Mouse (Mus musculus) forebrain, postnatal 0 days (tissue): ENCODE measurements around the gene Camta1. TPM values are rescaled to one million over a fixed set of nuclear protein-coding genes. Genes with fewer than 3 reads are reported as not detected.

ENCODE experiments used
- ATAC-seq: fragments of 200-750 bp; cut with Nextera tagmentation; 2 replicates; pipeline ENCODE4 v1.8.0; 2017; ENCODE audit warnings: mild to moderate bottlenecking, moderate library complexity
- DNase-seq: peaks from one replicate; pipeline ENCODE4 v3.0.0-alpha.2; 2015
- H3K27ac ChIP-seq: fragments of 300-500 bp; sonication (generic); 2 replicates; pipeline ENCODE4 v1.5.1; 2014; ENCODE audit warnings: low read depth, mild to moderate bottlenecking, antibody characterized with exemption, low read length, moderate library complexity, mixed read lengths
- H3K27me3 ChIP-seq: fragments of 300-500 bp; sonication (generic); 2 replicates; pipeline ENCODE4 v1.6.1; 2014; ENCODE audit warnings: mild to moderate bottlenecking, low read length, mixed read lengths; ENCODE audit not compliant: insufficient read depth
- H3K36me3 ChIP-seq: fragments of 300-500 bp; sonication (generic); 2 replicates; pipeline ENCODE4 v1.6.1; 2014; ENCODE audit warnings: mild to moderate bottlenecking, moderate library complexity; ENCODE audit not compliant: insufficient read depth
- H3K4me1 ChIP-seq: fragments of 300-500 bp; sonication (generic); 2 replicates; pipeline ENCODE4 v1.6.1; 2014; ENCODE audit warnings: antibody characterized with exemption; ENCODE audit not compliant: insufficient read depth
- H3K4me2 ChIP-seq: fragments of 300-500 bp; sonication (generic); 2 replicates; pipeline ENCODE4 v1.6.1; 2014; ENCODE audit warnings: low read depth, mild to moderate bottlenecking, moderate library complexity
- H3K4me3 ChIP-seq: fragments of 300-500 bp; sonication (generic); 2 replicates; pipeline ENCODE4 v1.5.1; 2014; ENCODE audit warnings: low read depth, low read length, mixed read lengths
- H3K9ac ChIP-seq: fragments of 300-500 bp; sonication (generic); 2 replicates; pipeline ENCODE4 v1.6.1; 2014; ENCODE audit warnings: mild to moderate bottlenecking
- H3K9me3 ChIP-seq: fragments of 300-500 bp; sonication (generic); 2 replicates; pipeline ENCODE4 v1.6.1; 2016; ENCODE audit warnings: low read length
- CTCF ChIP-seq: sonication (generic); IDR thresholded peaks from 2 replicates; pipeline ENCODE4 v1.5.1; 2016; ENCODE audit warnings: antibody characterized with exemption, control low read depth, low read depth
- WGBS: fragments of 180-500 bp; shearing (Covaris S2); extraction: QIAGEN DNeasy Blood & Tissue Kit; methylation state at CpG from one replicate; pipeline ENCODE4 v1.1.7; 2014; 5-methylcytosine and 5-hydroxymethylcytosine counted together
- polyA plus RNA-seq: library from polyadenylated mRNA; unstranded; fragments of >200 nt; fragmentation: Nextera tagmentation; extraction: Ambion mirVana; gene quantifications from 2 replicates; pipeline ENCODE4 v1.2.1, GENCODE M21; 2015
- total RNA-seq: library from RNA; depleted of rRNA; stranded (reverse); fragments of >200 nt; gene quantifications from 2 replicates; pipeline ENCODE4 v1.2.3, GENCODE M21; 2014

Gene Camta1
- total and polyA plus RNA-seq, 2 experiments from 2014 or later = 87.4 to 131 TPM

- no peak for TF ChIP-seq CTCF
- 24% methylated on average over 12 of the region's 12 CpGs for WGBS
- no peak overlapping the region for H3K4me3 ChIP-seq
- no peaks in the 10 kb centered on the region for H3K27me3 ChIP-seq
- ATAC-seq = no peak; the same call in 1 of the 2 replicates
- no peaks in the 10 kb centered on the region for H3K9me3 ChIP-seq
- H3K9ac ChIP-seq = no peak overlapping the region
- H3K4me2 ChIP-seq = no peak overlapping the region
- DNase-seq = no peak
- no peak overlapping the region for H3K27ac ChIP-seq
- H3K4me1 ChIP-seq = no peaks in the 10 kb centered on the region
- H3K36me3 ChIP-seq = no peaks in the 10 kb centered on the region
Observed at GRCm38 (mm10) chr4:151242751-151243150, 618.9 kb downstream of the Camta1 start.

GRCm38 (mm10) chr4:151240465-151240864 is 621.2 kb downstream of the Camta1 start:
- Histone ChIP-seq H3K36me3 (no peaks in the 10 kb centered on the region), H3K4me3 (no peak overlapping the region), H3K4me1 (no peaks in the 10 kb centered on the region), H3K27ac (no peak overlapping the region), H3K4me2 (no peak overlapping the region), H3K9me3 (no peaks in the 10 kb centered on the region), H3K9ac (no peak overlapping the region), H3K27me3 (no peaks in the 10 kb centered on the region)
- DNase-seq (no peak), ATAC-seq (no peak)
- WGBS = 85% methylated on average over 5 of the region's 5 CpGs
- TF ChIP-seq CTCF = peak; percentile 36; the same call in 1 of the 2 replicates

- no peak overlapping the region for H3K9ac ChIP-seq
- WGBS = 80% methylated on average over 19 of the region's 19 CpGs
- peak; percentile 35; the same call in 1 of the 2 replicates for TF ChIP-seq CTCF
- no peaks in the 10 kb centered on the region for H3K4me1 ChIP-seq
- no peak overlapping the region for H3K4me2 ChIP-seq
- ATAC-seq = peak; percentile 53; the same call in 1 of the 2 replicates
- no peak for DNase-seq
- no peaks in the 10 kb centered on the region for H3K9me3 ChIP-seq
- no peaks in the 10 kb centered on the region for H3K27me3 ChIP-seq
- no peaks in the 10 kb centered on the region for H3K36me3 ChIP-seq
- H3K27ac ChIP-seq = no peak overlapping the region
- H3K4me3 ChIP-seq = no peak overlapping the region
Observed at GRCm38 (mm10) chr4:151238970-151239684, 622.5 kb downstream of the Camta1 start.

- no peak overlapping the region for H3K9ac ChIP-seq
- no peak overlapping the region for H3K4me3 ChIP-seq
- no peak overlapping the region for H3K4me2 ChIP-seq
- no peak for TF ChIP-seq CTCF
- H3K36me3 ChIP-seq = no peaks in the 10 kb centered on the region
- no peaks in the 10 kb centered on the region for H3K9me3 ChIP-seq
- ATAC-seq = no peak
- no peak overlapping the region for H3K27ac ChIP-seq
- DNase-seq = no peak
- 82% methylated on average over 3 of the region's 3 CpGs for WGBS
- H3K4me1 ChIP-seq = no peaks in the 10 kb centered on the region
- no peaks in the 10 kb centered on the region for H3K27me3 ChIP-seq
Observed at GRCm38 (mm10) chr4:151237501-151237900, 624.2 kb downstream of the Camta1 start.

GRCm38 (mm10) chr4:151234981-151235380 is 626.7 kb downstream of the Camta1 start:
- H3K4me3 ChIP-seq = no peak overlapping the region
- H3K27me3 ChIP-seq = no peaks in the 10 kb centered on the region
- no peak overlapping the region for H3K9ac ChIP-seq
- TF ChIP-seq CTCF = no peak
- H3K4me2 ChIP-seq = no peak overlapping the region
- H3K4me1 ChIP-seq = no peaks in the 10 kb centered on the region
- H3K27ac ChIP-seq = no peak overlapping the region
- H3K36me3 ChIP-seq = no peaks in the 10 kb centered on the region
- WGBS = 81% methylated on average over 4 of the region's 4 CpGs
- no peaks in the 10 kb centered on the region for H3K9me3 ChIP-seq
- no peak for ATAC-seq
- DNase-seq = no peak

GRCm38 (mm10) chr4:151232028-151232427 is 629.6 kb downstream of the Camta1 start:
- ATAC-seq (no peak), DNase-seq (no peak)
- TF ChIP-seq CTCF = peak; percentile 50
- Histone ChIP-seq H3K9ac (no peak overlapping the region), H3K4me3 (no peak overlapping the region), H3K27ac (no peak overlapping the region), H3K27me3 (no peaks in the 10 kb centered on the region; the same call in 1 of the 2 replicates), H3K4me1 (no peaks in the 10 kb centered on the region), H3K9me3 (no peaks in the 10 kb centered on the region), H3K4me2 (no peak overlapping the region), H3K36me3 (no peaks in the 10 kb centered on the region)
- 66% methylated on average over 3 of the region's 3 CpGs for WGBS

GRCm38 (mm10) chr4:151229073-151229472 is 632.6 kb downstream of the Camta1 start:
- H3K4me3 ChIP-seq = no peak overlapping the region
- DNase-seq (no peak), ATAC-seq (no peak)
- no peak overlapping the region for H3K27ac ChIP-seq
- H3K27me3 ChIP-seq = no peaks in the 10 kb centered on the region; the same call in 1 of the 2 replicates
- H3K4me2 ChIP-seq = no peak overlapping the region
- H3K4me1 ChIP-seq = no peaks in the 10 kb centered on the region
- no peak for TF ChIP-seq CTCF
- H3K9ac ChIP-seq = no peak overlapping the region
- H3K36me3 ChIP-seq = no peaks in the 10 kb centered on the region
- 64% methylated on average over 6 of the region's 6 CpGs for WGBS
- no peaks in the 10 kb centered on the region for H3K9me3 ChIP-seq
